In the genomic region with DNA sequence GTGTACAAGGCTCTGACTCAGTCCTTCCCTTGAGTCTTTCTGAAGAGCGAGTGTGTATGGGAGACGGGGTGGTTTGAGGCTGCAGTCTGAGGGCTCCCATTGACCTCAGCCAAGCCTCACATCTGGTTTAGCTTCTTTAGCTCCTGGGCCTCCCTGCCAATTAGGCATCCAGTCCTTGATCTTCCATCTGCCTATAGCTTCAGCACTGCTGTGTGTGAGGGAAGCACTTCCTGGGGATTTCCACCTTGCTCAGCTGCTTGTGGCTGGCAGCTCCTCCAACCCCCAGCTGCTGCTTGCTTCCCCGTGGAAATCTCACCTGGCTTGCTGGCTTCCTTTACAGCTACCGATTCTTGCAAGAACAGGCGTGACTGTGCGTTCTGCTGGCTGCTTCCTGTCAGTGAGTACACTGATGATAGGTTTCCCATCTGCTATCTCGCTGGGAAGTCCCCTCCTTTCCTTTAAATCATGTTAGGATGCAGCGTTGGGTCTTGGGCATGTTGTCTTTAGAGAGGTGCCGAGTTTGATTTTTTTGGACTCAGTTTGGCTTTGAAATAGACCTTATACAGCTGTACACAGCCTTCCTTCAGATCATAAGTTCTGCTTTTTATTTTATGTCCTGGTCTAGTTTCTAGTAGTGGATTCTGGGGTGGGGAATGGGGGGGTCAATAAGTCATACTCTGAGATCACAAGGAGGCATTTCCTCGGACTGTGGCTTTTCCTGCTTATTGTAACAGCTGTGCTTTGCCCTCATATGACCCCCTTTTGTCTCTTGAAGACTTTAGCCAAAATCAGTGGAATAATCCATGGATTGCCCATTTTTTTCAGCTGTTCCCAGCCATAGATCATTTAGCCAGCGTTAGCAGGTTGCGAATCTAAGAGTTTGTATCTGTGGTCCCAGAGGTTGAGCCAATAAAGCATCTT, we compare ENCODE assay signal across 8 mouse cellular contexts. TPM values are rescaled to one million over a fixed set of nuclear protein-coding genes. Genes with fewer than 3 reads are reported as not detected.
DNase-seq lines count a peak whose midpoint lies in the region; ATAC-seq lines count a peak whose summit lies in the region.

No protein-coding gene starts in this region.

- peaks cover 9% of the 10 kb centered on the region; the same call in 1 of the 2 replicates for H3K4me1 ChIP-seq in heart, embryonic 10.5 days
- H3K4me1 ChIP-seq in heart, embryonic 11.5 days (ENCODE audit: control insufficient read depth, insufficient read depth, low read length) = 0 out of 2 replicates have a peak, but pooled peaks cover 6% of the 10 kb centered on the region
- 0 out of 2 replicates have a peak, but pooled peaks cover 8% of the 10 kb centered on the region for H3K4me1 ChIP-seq in kidney, embryonic 16.5 days (ENCODE audit: insufficient read depth, low read length)

- 0 out of 2 replicates have a peak overlapping the region, but pooled peaks have one; percentile 7 for H3K4me2 ChIP-seq in heart, embryonic 11.5 days
- H3K4me2 ChIP-seq in kidney, embryonic 16.5 days (replicated peaks; ENCODE audit: low read depth, low read length) = peak overlapping the region; percentile 5; the same call in 1 of the 2 replicates

- WGBS in heart, embryonic 10.5 days = 54% methylated on average over 12 of the region's 12 CpGs
- WGBS in heart, embryonic 11.5 days (ENCODE audit: insufficient replicate concordance) = 49% methylated on average over 12 of the region's 12 CpGs
- 37% methylated on average over 12 of the region's 12 CpGs for WGBS in kidney, embryonic 16.5 days

- no peaks in the 10 kb centered on the region for H3K9me3 ChIP-seq in heart, embryonic 10.5 days
- no peaks in the 10 kb centered on the region for H3K9me3 ChIP-seq in heart, embryonic 11.5 days (replicated peaks; ENCODE audit: control insufficient read depth, low read length)
- H3K9me3 ChIP-seq in kidney, embryonic 16.5 days (ENCODE audit: low read length) = 0 out of 2 replicates have a peak, but pooled peaks cover 6% of the 10 kb centered on the region

- H3K9ac ChIP-seq in heart, embryonic 11.5 days (ENCODE audit: low read depth, low read length) = no peak overlapping the region
- H3K9ac ChIP-seq in kidney, embryonic 16.5 days (replicated peaks; ENCODE audit: low read length) = no peak overlapping the region

- H3K36me3 ChIP-seq in heart, embryonic 10.5 days = no peaks in the 10 kb centered on the region
- no peaks in the 10 kb centered on the region for H3K36me3 ChIP-seq in heart, embryonic 11.5 days (ENCODE audit: control insufficient read depth, insufficient read depth, low read length)
- no peaks in the 10 kb centered on the region for H3K36me3 ChIP-seq in kidney, embryonic 16.5 days (ENCODE audit: insufficient read depth, low read length)

- DNase-seq in heart, adult 11 months = peak; percentile 99
- no peak for DNase-seq in heart, embryonic 10.5 days (ENCODE audit: low spot score)
- DNase-seq in cerebellum, postnatal 10 days = peak; percentile 38 to 48
- DNase-seq in natural killer cell, adult 2 months (ENCODE audit: low spot score in 2 of 2) = peak; percentile 3 to 6
- no peak for DNase-seq in layer of hippocampus, adult 11-12 months (ENCODE audit: low spot score)
- DNase-seq in ovary, adult 18-20 months (ENCODE audit: low spot score) = no peak

- no peaks in the 10 kb centered on the region for H3K27me3 ChIP-seq in heart, embryonic 10.5 days (ENCODE audit: insufficient read depth, poor library complexity, severe bottlenecking)
- no peaks in the 10 kb centered on the region for H3K27me3 ChIP-seq in heart, embryonic 11.5 days (ENCODE audit: control insufficient read depth, insufficient read depth, low read length)
- no peaks in the 10 kb centered on the region for H3K27me3 ChIP-seq in kidney, embryonic 16.5 days (ENCODE audit: insufficient read depth, low read length)

- H3K27ac ChIP-seq in heart, embryonic 10.5 days = no peak overlapping the region
- H3K27ac ChIP-seq in heart, embryonic 11.5 days (ENCODE audit: low read depth, low read length) = no peak overlapping the region
- H3K27ac ChIP-seq in kidney, embryonic 16.5 days (ENCODE audit: low read length) = peak overlapping the region; percentile 48; the same call in 1 of the 2 replicates

- H3K4me3 ChIP-seq in heart, embryonic 10.5 days = no peak overlapping the region
- no peak overlapping the region for H3K4me3 ChIP-seq in heart, embryonic 11.5 days (ENCODE audit: low read depth, low read length)
- H3K4me3 ChIP-seq in kidney, embryonic 16.5 days (ENCODE audit: low read length) = no peak overlapping the region

- no peak for ATAC-seq in heart, embryonic 11.5 days (replicated peaks; ENCODE audit: insufficient number of reproducible peaks, low FRiP score, low TSS enrichment)
- ATAC-seq in kidney, embryonic 16.5 days (ENCODE audit: low FRiP score, low TSS enrichment) = peak; percentile 70

RNA-seq across cellular contexts. Expression of a gene that starts 34.0 kb away (rescaled TPM):
- 17.8 and 22.4 TPM in 2 replicates for polyA plus RNA-seq in heart, embryonic 10.5 days (2016; fragmentation: Nextera tagmentation; extraction: Ambion mirVana)
- polyA plus RNA-seq in heart, embryonic 11.5 days (2014; fragmentation: Nextera tagmentation; extraction: Ambion mirVana) = 25.8 and 33.8 TPM in 2 replicates
- 17.3 and 18.9 TPM in 2 replicates for polyA plus RNA-seq in kidney, embryonic 16.5 days (2015; fragmentation: Nextera tagmentation; extraction: Ambion mirVana)

Comparison
In these comparisons a context has a peak if more than half of its experiments do, and no peak if none do; other contexts are left out.
1. DNase-seq: peak in heart, adult 11 months (single experiment), cerebellum, postnatal 10 days (2 of 2) and natural killer cell, adult 2 months (2 of 2); none in heart, embryonic 10.5 days (single experiment), layer of hippocampus, adult 11-12 months (single experiment) and ovary, adult 18-20 months (single experiment).